Mouse (Mus musculus) activated CD4-positive, CD25-positive, alpha-beta regulatory T cell, adult 4 months (primary cell): ENCODE measurements around the gene Olfr1223. TPM values are rescaled to one million over a fixed set of nuclear protein-coding genes. Genes with fewer than 3 reads are reported as not detected.
"Not testable (repeated sequence)": the region's sequence is repeated elsewhere in the genome, so short reads cannot be mapped to it uniquely, and the experiment has no call there.

ENCODE experiments used
- ATAC-seq: one replicate; pipeline ENCODE4 v1.8.0; 2017
- polyA plus RNA-seq, 2 experiments: library from polyadenylated mRNA; unstranded; fragments of 100-300 nt; shearing (Covaris generic); gene quantifications; one replicate each; pipeline ENCODE4 v1.2.1; 2017

The Olfr1223 gene
- not detected for polyA plus RNA-seq

GRCm38 (mm10) chr2:89151460-89151859, at the start of gene Olfr1223:
Olfr1223 (minus strand) TSS chr2:89151560.
- ATAC-seq: no peak

- ATAC-seq: no peak
Observed at GRCm38 (mm10) chr2:89199948-89200347, 48.6 kb upstream of the Olfr1223 start, which contains the start of gene Olfr1226. Olfr1226 (minus strand) TSS chr2:89200048.

GRCm38 (mm10) chr2:89196325-89196982, 45.1 kb upstream of the Olfr1223 start:
- no peak for ATAC-seq

- no peak for ATAC-seq
Observed at GRCm38 (mm10) chr2:89174569-89174968, 23.2 kb upstream of the Olfr1223 start, which contains the start of gene Olfr1225. Olfr1225 (minus strand) TSS chr2:89174669.

- ATAC-seq: not testable (repeated sequence)
Observed at GRCm38 (mm10) chr2:89164711-89165110, 13.4 kb upstream of the Olfr1223 start.

- not testable (repeated sequence) for ATAC-seq
Observed at GRCm38 (mm10) chr2:89163991-89164390, 12.6 kb upstream of the Olfr1223 start, which contains the start of gene Olfr1224-ps1. Olfr1224-ps1 (minus strand) TSS chr2:89164091.

- ATAC-seq: no peak
Observed at GRCm38 (mm10) chr2:89132954-89133353, 18.4 kb downstream of the Olfr1223 start, which contains the start of gene Olfr1222. Olfr1222 (minus strand) TSS chr2:89133054.

GRCm38 (mm10) chr2:89117183-89117582, 34.2 kb downstream of the Olfr1223 start, which contains the start of gene Olfr1221:
Olfr1221 (minus strand) TSS chr2:89117283.
- no peak for ATAC-seq

GRCm38 (mm10) chr2:89106735-89107134, 44.6 kb downstream of the Olfr1223 start, which contains the start of gene Olfr1220:
Olfr1220 (minus strand) TSS chr2:89106835.
- no peak for ATAC-seq

- ATAC-seq: no peak
Observed at GRCm38 (mm10) chr2:89105651-89106050, 45.7 kb downstream of the Olfr1223 start.

- no peak for ATAC-seq
Observed at GRCm38 (mm10) chr2:89093848-89094247, 57.5 kb downstream of the Olfr1223 start.

Other genes with a start within 250 kb of the Olfr1223 start
- gene Olfr1208, start 249.2 kb downstream of the Olfr1223 start, polyA plus RNA-seq: under 1 TPM in 1 of 2 experiments, not detected in 1; 0.21 TPM
- not detected for gene Olfr1209, start 236.4 kb downstream of the Olfr1223 start, polyA plus RNA-seq
- not detected for gene Olfr1211, start 213.4 kb downstream of the Olfr1223 start, polyA plus RNA-seq
- not detected for gene Olfr1212, start 197.6 kb downstream of the Olfr1223 start, polyA plus RNA-seq
- gene Gm13762, start 171.3 kb downstream of the Olfr1223 start, polyA plus RNA-seq: not detected
- not detected for gene Olfr1214, start 158.9 kb downstream of the Olfr1223 start, polyA plus RNA-seq
- gene Olfr1215, start 144.6 kb downstream of the Olfr1223 start, polyA plus RNA-seq: not detected
- gene Olfr1216, start 133.2 kb downstream of the Olfr1223 start, polyA plus RNA-seq: not detected
- not detected for gene Olfr1217, start 119.5 kb downstream of the Olfr1223 start, polyA plus RNA-seq
- not detected for gene Olfr1218, start 90.4 kb downstream of the Olfr1223 start, polyA plus RNA-seq
- gene Olfr1219, start 68.0 kb downstream of the Olfr1223 start, polyA plus RNA-seq: not detected
- under 1 TPM in 1 of 2 experiments, not detected in 1; 0.08 TPM for gene Olfr1220, start 44.7 kb downstream of the Olfr1223 start, polyA plus RNA-seq
- not detected for gene Olfr1221, start 34.3 kb downstream of the Olfr1223 start, polyA plus RNA-seq
- not detected for gene Olfr1222, start 18.5 kb downstream of the Olfr1223 start, polyA plus RNA-seq
- not detected for gene Olfr1224-ps1, start 12.5 kb upstream of the Olfr1223 start, polyA plus RNA-seq
- not detected for gene Olfr1225, start 23.1 kb upstream of the Olfr1223 start, polyA plus RNA-seq
- not detected for gene Olfr1226, start 48.5 kb upstream of the Olfr1223 start, polyA plus RNA-seq
- not detected for gene Olfr1228, start 102.5 kb upstream of the Olfr1223 start, polyA plus RNA-seq
- not detected for gene Olfr1229, start 136.5 kb upstream of the Olfr1223 start, polyA plus RNA-seq
- not detected for gene Olfr1230, start 145.7 kb upstream of the Olfr1223 start, polyA plus RNA-seq
- gene Olfr1231, start 155.5 kb upstream of the Olfr1223 start, polyA plus RNA-seq: not detected
- gene Olfr1232, start 178.1 kb upstream of the Olfr1223 start, polyA plus RNA-seq: not detected
- under 1 TPM in 1 of 2 experiments, not detected in 1; 0.05 TPM for gene Olfr1233, start 190.8 kb upstream of the Olfr1223 start, polyA plus RNA-seq
- not detected for gene Olfr1234, start 213.3 kb upstream of the Olfr1223 start, polyA plus RNA-seq